Comparison of ENCODE assay signal across 29 mouse cellular contexts in the genomic region with DNA sequence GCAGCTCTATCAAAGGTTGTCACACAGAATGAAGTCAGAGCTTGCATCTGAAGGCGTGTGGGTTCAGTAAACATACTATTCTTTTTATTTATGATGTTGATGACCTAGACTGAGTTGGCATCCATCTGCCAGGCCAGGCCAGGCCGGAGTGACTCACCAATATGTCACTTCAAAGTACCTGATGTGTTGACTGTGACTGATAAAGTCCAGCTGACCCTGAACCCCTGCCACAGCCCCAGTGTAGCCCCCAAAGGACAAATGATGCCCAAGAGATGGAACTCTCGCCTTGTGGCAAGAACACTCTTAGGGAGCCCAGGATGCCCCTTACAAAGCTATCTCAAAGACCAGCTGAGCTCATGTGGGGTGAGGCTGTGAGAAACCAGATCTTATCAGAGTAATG. TPM values are rescaled to one million over a fixed set of nuclear protein-coding genes. Genes with fewer than 3 reads are reported as not detected.
A peak's percentile ranks its signal among the peaks of the same experiment; 100 is the strongest.
DNase-seq lines count a peak whose midpoint lies in the region; ATAC-seq lines count a peak whose summit lies in the region.
"Had no signal": no experiment of that assay in that cellular context is flagged by ENCODE, and none has a peak within 500 bp of the region (broad histone marks: within the 10 kb centered on the region; RNA-seq: fewer than 3 reads in every experiment).

No protein-coding gene starts in this region.

- no peak overlapping the region for H3K4me2 ChIP-seq in forebrain, embryonic 12.5 days
- H3K4me2 ChIP-seq: forebrain, embryonic 15.5 days; heart, embryonic 12.5 days; heart, embryonic 15.5 days; intestine, embryonic 15.5 days; kidney, embryonic 15.5 days had no signal

- no peak overlapping the region for H3K4me3 ChIP-seq in forebrain, embryonic 10.5 days
- H3K4me3 ChIP-seq in forebrain, embryonic 12.5 days (replicated peaks), result no peak overlapping the region
- H3K4me3 ChIP-seq: forebrain, embryonic 15.5 days; heart, embryonic 12.5 days; heart, embryonic 15.5 days; intestine, embryonic 15.5 days; kidney, embryonic 15.5 days had no signal

- DNase-seq in forebrain, embryonic 10.5 days (ENCODE audit: extremely low spot score, low spot score), result no peak
- peak; percentile 55 for DNase-seq in adrenal gland, adult 8-10 months
- peak; percentile 30 for DNase-seq in adrenal gland, postnatal 25 days
- no peak for DNase-seq in embryo, embryonic 10 days (ENCODE audit: low spot score)
- no peak for DNase-seq in heart, postnatal 4 days
- DNase-seq: B cell, adult 2 months; cerebellum, adult 2 months; cerebellum, adult 9-11 months; cerebellum, postnatal 25 days; gastrocnemius, postnatal 25 days; heart, adult 18-20 months; heart, postnatal 10 days; heart, postnatal 36 days; kidney, adult 11 months; kidney, adult 8-10 months had no signal

- H3K27ac ChIP-seq in forebrain, embryonic 10.5 days, result 0 out of 2 replicates have a peak overlapping the region, but pooled peaks have one; percentile 68
- H3K27ac ChIP-seq in forebrain, embryonic 12.5 days, result no peak overlapping the region
- H3K27ac ChIP-seq: forebrain, embryonic 15.5 days; heart, embryonic 15.5 days; intestine, embryonic 15.5 days; kidney, embryonic 15.5 days had no signal

- H3K36me3 ChIP-seq in forebrain, embryonic 10.5 days (replicated peaks), result no peaks in the 10 kb centered on the region
- no peaks in the 10 kb centered on the region for H3K36me3 ChIP-seq in forebrain, embryonic 12.5 days (replicated peaks)
- H3K36me3 ChIP-seq: forebrain, embryonic 15.5 days; heart, embryonic 12.5 days; heart, embryonic 15.5 days; intestine, embryonic 15.5 days; kidney, embryonic 15.5 days had no signal

- H3K27me3 ChIP-seq in forebrain, embryonic 10.5 days (ENCODE audit: poor library complexity, severe bottlenecking), result peaks cover 9% of the 10 kb centered on the region
- no peaks in the 10 kb centered on the region for H3K27me3 ChIP-seq in forebrain, embryonic 12.5 days
- H3K27me3 ChIP-seq: forebrain, embryonic 15.5 days; heart, embryonic 15.5 days; intestine, embryonic 15.5 days had no signal

- WGBS in forebrain, embryonic 10.5 days, result 80% methylated on average over 3 of the region's 3 CpGs
- WGBS in forebrain, embryonic 12.5 days, result 85% methylated on average over 3 of the region's 3 CpGs

- H3K9ac ChIP-seq in forebrain, embryonic 12.5 days, result no peak overlapping the region
- H3K9ac ChIP-seq: forebrain, embryonic 15.5 days; heart, embryonic 12.5 days; heart, embryonic 15.5 days; intestine, embryonic 15.5 days; kidney, embryonic 15.5 days had no signal

- no peak for ATAC-seq in forebrain, embryonic 12.5 days (ENCODE audit: low FRiP score)
- ATAC-seq: forebrain, embryonic 15.5 days; hindbrain, embryonic 16.5 days; intestine, embryonic 15.5 days had no signal

- H3K9me3 ChIP-seq in forebrain, embryonic 10.5 days, result no peaks in the 10 kb centered on the region
- H3K9me3 ChIP-seq in forebrain, embryonic 12.5 days, result no peaks in the 10 kb centered on the region
- H3K9me3 ChIP-seq: forebrain, embryonic 15.5 days; heart, embryonic 12.5 days; heart, embryonic 15.5 days; intestine, embryonic 15.5 days; kidney, embryonic 15.5 days had no signal

- H3K4me1 ChIP-seq in forebrain, embryonic 10.5 days, result peaks cover 41% of the 10 kb centered on the region
- peaks cover 23% of the 10 kb centered on the region for H3K4me1 ChIP-seq in forebrain, embryonic 12.5 days

RNA-seq across cellular contexts. Expression of a gene that starts 13.4 kb away (rescaled TPM):
- not detected in 2 replicates for polyA plus RNA-seq in forebrain, embryonic 10.5 days (2016; fragmentation: Nextera tagmentation; extraction: Ambion mirVana)
- not detected in 2 replicates for polyA plus RNA-seq in forebrain, embryonic 12.5 days (2016; fragmentation: Nextera tagmentation; extraction: Ambion mirVana)
- not detected for total RNA-seq in adrenal gland, adult 8-10 months (2022)
- total RNA-seq in adrenal gland, postnatal 25 days (2021), result 0.15 TPM in 1 of 2 replicates, not detected in the other
- not detected for total RNA-seq in heart, postnatal 4 days (2021)
- total RNA-seq: common myeloid progenitor, adult 5-6 weeks; gastrocnemius, adult 8-10 months; gastrocnemius, postnatal 25 days; heart, adult 18-20 months; heart, postnatal 10 days; heart, postnatal 36 days; MEL had no signal
- polyA plus RNA-seq: cerebellum, adult 2 months; embryonic facial prominence, embryonic 11.5 days; embryonic facial prominence, embryonic 14.5 days; heart, embryonic 12.5 days; heart, embryonic 15.5 days; hindbrain, embryonic 11.5 days; hindbrain, embryonic 16.5 days; kidney, embryonic 15.5 days had no signal

RNA-seq across cellular contexts. Expression of a gene that starts 18.2 kb away (rescaled TPM):
- 1.4 and 1.5 TPM in 2 replicates for polyA plus RNA-seq in forebrain, embryonic 10.5 days (2016; fragmentation: Nextera tagmentation; extraction: Ambion mirVana)
- polyA plus RNA-seq in forebrain, embryonic 12.5 days (2016; fragmentation: Nextera tagmentation; extraction: Ambion mirVana), result 0.90 and 1.8 TPM in 2 replicates
- total RNA-seq in adrenal gland, adult 8-10 months (2022), result 1 to 10 TPM in 1 of 4 experiments, under 1 TPM in 3; 0.27 to 1.1 (median 0.35) TPM
- total RNA-seq in adrenal gland, postnatal 25 days (2021), result 0.76 TPM in 1 of 2 replicates, not detected in the other
- under 1 TPM; 0.63 to 0.74 TPM for total RNA-seq in heart, postnatal 4 days (2021)
- total RNA-seq: gastrocnemius, adult 8-10 months; MEL had no signal

RNA-seq across cellular contexts. Expression of a gene that starts 54.6 kb away (rescaled TPM):
- polyA plus RNA-seq in forebrain, embryonic 10.5 days (2016; fragmentation: Nextera tagmentation; extraction: Ambion mirVana), result 0.16 and 0.23 TPM in 2 replicates
- polyA plus RNA-seq in forebrain, embryonic 12.5 days (2016; fragmentation: Nextera tagmentation; extraction: Ambion mirVana), result 0.06 TPM in 1 of 2 replicates, not detected in the other
- total RNA-seq in adrenal gland, adult 8-10 months (2022), result not detected
- not detected in 2 replicates for total RNA-seq in adrenal gland, postnatal 25 days (2021)
- under 1 TPM; 0.19 to 0.38 TPM for total RNA-seq in heart, postnatal 4 days (2021)
- polyA plus RNA-seq: cerebellum, adult 2 months; embryonic facial prominence, embryonic 11.5 days; forebrain, embryonic 11.5 days; forebrain, embryonic 15.5 days; hindbrain, embryonic 11.5 days had no signal

RNA-seq across cellular contexts. Expression of a gene that starts 55.5 kb away (rescaled TPM):
- 40.8 and 44.7 TPM in 2 replicates for polyA plus RNA-seq in forebrain, embryonic 10.5 days (2016; fragmentation: Nextera tagmentation; extraction: Ambion mirVana)
- polyA plus RNA-seq in forebrain, embryonic 12.5 days (2016; fragmentation: Nextera tagmentation; extraction: Ambion mirVana), result 45.9 and 81.3 TPM in 2 replicates
- total RNA-seq in adrenal gland, adult 8-10 months (2022), result 10 to 100 TPM; 71.0 to 87.5 (median 77.3) TPM
- 82.0 and 87.5 TPM in 2 replicates for total RNA-seq in adrenal gland, postnatal 25 days (2021)
- total RNA-seq in heart, postnatal 4 days (2021), result 10 to 100 TPM; 38.2 to 38.5 TPM

Comparison
In these comparisons a context has a peak if more than half of its experiments do, and no peak if none do; other contexts are left out.
1. DNase-seq: peak in adrenal gland, adult 8-10 months (single experiment) and adrenal gland, postnatal 25 days (single experiment); none in forebrain, embryonic 10.5 days (single experiment), embryo, embryonic 10 days (single experiment) and heart, postnatal 4 days (single experiment).